Mouse (Mus musculus) kidney, adult 2 months (tissue): Measurements from ENCODE around the gene Vezt.

Experiments
- CTCF ChIP-seq: fragments of 200-500 bp; conservative IDR thresholded peaks from 2 replicates; pipeline ENCODE4 v1.5.1; 2011; ENCODE audit warnings: low read depth, mild to moderate bottlenecking, control low read depth, low read length, moderate library complexity, mixed read lengths; ENCODE audit not compliant: insufficient read depth, insufficient read length
- POLR2A ChIP-seq: fragments of 200-500 bp; IDR thresholded peaks from one replicate; pipeline ENCODE4 v1.6.1; 2011; ENCODE audit warnings: low read depth, low read length, control low read depth

DNA sequence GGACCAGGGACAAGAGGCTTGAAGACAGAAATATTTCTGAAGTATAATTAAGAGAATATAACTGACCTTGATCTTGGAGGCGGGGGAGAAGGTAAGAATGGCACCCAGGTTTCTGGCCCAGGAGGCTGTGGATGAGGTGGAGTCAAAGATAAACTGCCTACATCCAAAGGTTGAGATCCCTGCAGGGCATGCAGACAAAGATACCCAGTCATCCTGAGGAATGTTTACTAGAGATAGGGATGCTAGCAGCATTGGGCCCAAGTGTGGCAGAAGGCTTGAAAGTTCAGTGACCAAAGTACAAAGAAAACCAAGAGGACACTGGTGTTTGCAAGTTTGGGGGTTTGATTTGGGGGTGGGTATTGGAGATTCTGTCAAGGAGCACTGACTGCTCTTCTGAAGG is 144.6 kb downstream of the Vezt start:
- TF ChIP-seq CTCF, result no peak
- no peak for TF ChIP-seq POLR2A
